In genomic region chr11:59450230-59450771, GRCm38 (mm10) we compare ENCODE assay signal across 8 mouse cellular contexts. TPM values are rescaled to one million over a fixed set of nuclear protein-coding genes. Genes with fewer than 3 reads are reported as not detected.
DNase-seq lines count a peak whose midpoint lies in the region; ATAC-seq lines count a peak whose summit lies in the region.

No protein-coding gene starts in this region.

- ATAC-seq in limb, embryonic 12.5 days (ENCODE audit: insufficient number of reproducible peaks, insufficient read depth, low FRiP score, low TSS enrichment, low read depth) = peak; percentile 60; the same call in 1 of the 2 replicates
- ATAC-seq in midbrain, embryonic 15.5 days (replicated peaks) = peak; percentile 76

- WGBS in limb, embryonic 12.5 days = under 1% methylated on average over 38 of the region's 38 CpGs
- WGBS in midbrain, embryonic 15.5 days = under 1% methylated on average over 38 of the region's 38 CpGs

- peak overlapping the region; percentile 85 for H3K27ac ChIP-seq in limb, embryonic 12.5 days
- peak overlapping the region; percentile 92 for H3K27ac ChIP-seq in midbrain, embryonic 15.5 days

- H3K4me3 ChIP-seq in erythroblast, embryonic 14.5 days (replicated peaks) = peak overlapping the region; percentile 93
- H3K4me3 ChIP-seq in limb, embryonic 12.5 days (replicated peaks) = peak overlapping the region; percentile 73
- H3K4me3 ChIP-seq in midbrain, embryonic 15.5 days = peak overlapping the region; percentile 77

- peak overlapping the region; percentile 82 for H3K9ac ChIP-seq in limb, embryonic 12.5 days (replicated peaks)
- H3K9ac ChIP-seq in midbrain, embryonic 15.5 days = peak overlapping the region; percentile 65

- no peaks in the 10 kb centered on the region for H3K27me3 ChIP-seq in erythroblast, embryonic 14.5 days (ENCODE audit: control insufficient read depth)
- H3K27me3 ChIP-seq in limb, embryonic 12.5 days = no peaks in the 10 kb centered on the region
- no peaks in the 10 kb centered on the region for H3K27me3 ChIP-seq in midbrain, embryonic 15.5 days (replicated peaks)

- H3K4me2 ChIP-seq in limb, embryonic 12.5 days = peak overlapping the region; percentile 91
- peak overlapping the region; percentile 84 for H3K4me2 ChIP-seq in midbrain, embryonic 15.5 days

- intact Hi-C loops in left cerebral cortex, postnatal 14 days (cut with DNase I) = no loop called here

- no peaks in the 10 kb centered on the region for H3K9me3 ChIP-seq in erythroblast, embryonic 14.5 days (ENCODE audit: control insufficient read depth, low read length)
- H3K9me3 ChIP-seq in limb, embryonic 12.5 days = no peaks in the 10 kb centered on the region
- H3K9me3 ChIP-seq in midbrain, embryonic 15.5 days = no peaks in the 10 kb centered on the region

- H3K4me1 ChIP-seq in erythroblast, embryonic 14.5 days (ENCODE audit: control insufficient read depth) = peaks cover 31% of the 10 kb centered on the region
- peaks cover 28% of the 10 kb centered on the region for H3K4me1 ChIP-seq in limb, embryonic 12.5 days (replicated peaks)
- peaks cover 29% of the 10 kb centered on the region for H3K4me1 ChIP-seq in midbrain, embryonic 15.5 days

- peak; percentile 54 to 59 for DNase-seq in adrenal gland, adult 18-20 months (ENCODE audit: low spot score in 2 of 2)
- DNase-seq in adrenal gland, postnatal 10 days = no peak
- DNase-seq in left cerebral cortex, postnatal 14 days (ENCODE audit: low spot score in 2 of 2) = peak; percentile 28 to 46
- DNase-seq in left cerebral cortex, adult 11 months (ENCODE audit: low spot score) = no peak
- no peak for DNase-seq in ovary, postnatal 14 days (ENCODE audit: low spot score)

- peaks cover 35% of the 10 kb centered on the region for H3K36me3 ChIP-seq in erythroblast, embryonic 14.5 days (ENCODE audit: control insufficient read depth)
- peaks cover 52% of the 10 kb centered on the region for H3K36me3 ChIP-seq in limb, embryonic 12.5 days
- peaks cover 7% of the 10 kb centered on the region; the same call in 1 of the 2 replicates for H3K36me3 ChIP-seq in midbrain, embryonic 15.5 days (replicated peaks)

RNA-seq across cellular contexts. Expression of gene Jmjd4, which starts 0.5 kb away (rescaled TPM):
- 10 to 100 TPM in 1 of 2 experiments, 1 to 10 TPM in 1; 9.7 to 10.7 TPM for total RNA-seq in adrenal gland, adult 18-20 months (2021)
- 1 to 10 TPM; 7.5 to 9.8 TPM for total RNA-seq in adrenal gland, postnatal 10 days (2021)
- total RNA-seq in left cerebral cortex, postnatal 14 days (2021) = 10 to 100 TPM; 30.7 to 32.7 TPM
- polyA plus RNA-seq in erythroblast, embryonic 14.5 days (2012) = 0.17 and 0.33 TPM in 2 replicates
- 17.4 and 18.6 TPM in 2 replicates for polyA plus RNA-seq in limb, embryonic 12.5 days (2016; fragmentation: Nextera tagmentation; extraction: Ambion mirVana)
- 19.2 and 20.5 TPM in 2 replicates for polyA plus RNA-seq in midbrain, embryonic 15.5 days (2015; fragmentation: Nextera tagmentation; extraction: Ambion mirVana)

RNA-seq across cellular contexts. Expression of gene Snap47, which starts 0.7 kb away (rescaled TPM):
- 10 to 100 TPM; 72.5 to 92.1 TPM for total RNA-seq in adrenal gland, adult 18-20 months (2021)
- 10 to 100 TPM; 56.4 to 56.8 TPM for total RNA-seq in adrenal gland, postnatal 10 days (2021)
- total RNA-seq in left cerebral cortex, postnatal 14 days (2021) = 100 to 1,000 TPM; 388 to 398 TPM
- 0.51 and 0.58 TPM in 2 replicates for polyA plus RNA-seq in erythroblast, embryonic 14.5 days (2012)
- 142 and 145 TPM in 2 replicates for polyA plus RNA-seq in limb, embryonic 12.5 days (2016; fragmentation: Nextera tagmentation; extraction: Ambion mirVana)
- polyA plus RNA-seq in midbrain, embryonic 15.5 days (2015; fragmentation: Nextera tagmentation; extraction: Ambion mirVana) = 539 and 549 TPM in 2 replicates

RNA-seq across cellular contexts. Expression of gene Zfp867, which starts 22.0 kb away (rescaled TPM):
- total RNA-seq in adrenal gland, adult 18-20 months (2021) = 1 to 10 TPM; 3.7 TPM
- total RNA-seq in adrenal gland, postnatal 10 days (2021) = 1 to 10 TPM; 3.9 to 6.4 TPM
- total RNA-seq in left cerebral cortex, postnatal 14 days (2021) = 1 to 10 TPM; 3.7 to 3.9 TPM
- not detected in 2 replicates for polyA plus RNA-seq in erythroblast, embryonic 14.5 days (2012)
- polyA plus RNA-seq in limb, embryonic 12.5 days (2016; fragmentation: Nextera tagmentation; extraction: Ambion mirVana) = 8.8 and 9.5 TPM in 2 replicates
- 13.8 and 15.4 TPM in 2 replicates for polyA plus RNA-seq in midbrain, embryonic 15.5 days (2015; fragmentation: Nextera tagmentation; extraction: Ambion mirVana)

Comparison
In these comparisons a context has a peak if more than half of its experiments do, and no peak if none do; other contexts are left out.
1. DNase-seq: peak in adrenal gland, adult 18-20 months (2 of 2) and left cerebral cortex, postnatal 14 days (2 of 2); none in adrenal gland, postnatal 10 days (single experiment), left cerebral cortex, adult 11 months (single experiment) and ovary, postnatal 14 days (single experiment).
2. RNA of gene Snap47, which starts 0.7 kb away (total RNA-seq): 388 to 398 TPM in left cerebral cortex, postnatal 14 days; 72.5 to 92.1 TPM in adrenal gland, adult 18-20 months and 56.4 to 56.8 TPM in adrenal gland, postnatal 10 days; every median in the first group is over 4 times any median in the second.
3. Peak in every context shown above with its lines, with median percentiles within 50 percentile points of each other: H3K4me3 ChIP-seq.